Mouse (Mus musculus) spleen, adult 12 weeks (tissue): ENCODE results near the gene Plcl1.

ENCODE experiments used
- DNase-seq: peaks from one replicate; pipeline ENCODE4 v3.0.0; 2022; ENCODE audit warnings: low spot score

Gene Plcl1

DNA sequence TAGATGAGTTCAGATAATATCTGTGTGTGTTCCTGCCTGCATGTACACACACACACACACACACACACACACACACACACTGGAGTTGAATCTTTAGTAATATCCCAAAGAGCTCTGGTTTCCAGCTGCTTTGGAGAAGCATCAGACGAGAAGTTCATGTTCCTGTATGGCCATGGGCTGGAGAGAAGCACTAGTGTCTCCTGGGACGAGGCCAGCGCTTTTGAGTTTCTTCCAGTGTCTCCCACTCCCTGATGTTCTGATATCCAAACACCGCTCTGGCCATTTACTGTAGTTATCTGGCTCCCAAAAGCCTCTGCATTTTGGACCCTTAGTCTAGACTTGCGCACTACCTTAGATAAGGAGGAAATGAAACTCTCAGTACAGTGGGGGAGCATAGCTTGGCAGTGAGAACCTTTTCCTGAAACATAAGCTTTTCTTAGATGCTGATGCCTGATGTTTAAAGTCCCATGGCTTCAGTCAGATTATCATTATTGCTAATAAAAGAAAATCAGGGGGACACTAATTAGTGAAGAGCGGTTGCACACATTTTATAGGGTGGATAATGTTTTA, 207.1 kb downstream of the Plcl1 start:
- no peak for DNase-seq

DNA sequence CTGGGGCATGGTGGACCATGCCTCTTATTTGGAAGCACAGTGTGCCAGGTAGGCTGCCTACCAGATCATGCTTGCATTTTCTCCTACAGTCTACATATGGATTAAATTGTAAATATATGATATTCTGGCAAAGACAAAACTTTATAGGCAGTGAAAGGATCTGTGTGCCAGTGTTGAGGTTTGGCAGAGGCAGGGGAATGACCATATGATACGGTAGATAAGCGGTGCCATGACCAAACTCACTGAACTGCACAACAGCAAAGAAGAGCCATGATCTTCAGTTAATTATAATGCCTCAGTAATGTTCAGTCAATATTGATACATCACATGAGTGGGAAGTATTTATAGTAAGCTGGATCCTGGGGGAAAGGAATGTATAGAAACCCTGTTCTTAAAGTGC, 212.1 kb downstream of the Plcl1 start:
- DNase-seq: no peak

DNA sequence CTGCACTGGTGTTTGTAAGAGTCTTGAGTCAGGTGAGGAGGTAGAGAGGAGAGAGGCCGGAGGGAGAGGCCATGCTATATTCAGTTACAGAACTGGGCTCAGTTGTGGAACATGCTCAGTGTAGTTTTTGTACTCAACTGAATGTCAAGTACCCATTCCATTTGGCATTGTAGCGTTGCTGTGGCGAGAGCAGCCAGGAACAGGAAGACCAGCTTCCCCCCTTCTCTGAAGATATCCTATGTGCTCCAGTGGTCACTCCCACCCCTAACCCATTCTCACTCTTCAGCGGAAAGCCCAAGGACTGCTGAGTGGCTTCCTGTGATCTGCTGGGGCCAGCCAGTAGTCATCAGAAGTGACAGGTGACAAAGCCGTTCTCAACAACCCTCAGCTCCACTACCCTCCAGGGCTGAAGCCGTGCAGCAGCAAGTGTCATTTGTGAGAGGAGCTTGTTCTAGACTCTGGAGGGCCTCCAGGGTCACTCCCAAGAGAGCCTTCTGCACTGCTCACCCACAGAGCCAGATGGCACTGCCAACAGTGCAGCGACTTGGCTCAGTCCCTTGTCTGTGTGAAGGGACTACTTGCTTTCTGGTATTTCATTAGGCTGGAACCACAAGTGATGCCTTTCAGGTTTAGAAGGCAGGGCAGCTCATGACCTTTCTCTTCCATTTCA, 213.0 kb downstream of the Plcl1 start:
- DNase-seq: no peak

DNA sequence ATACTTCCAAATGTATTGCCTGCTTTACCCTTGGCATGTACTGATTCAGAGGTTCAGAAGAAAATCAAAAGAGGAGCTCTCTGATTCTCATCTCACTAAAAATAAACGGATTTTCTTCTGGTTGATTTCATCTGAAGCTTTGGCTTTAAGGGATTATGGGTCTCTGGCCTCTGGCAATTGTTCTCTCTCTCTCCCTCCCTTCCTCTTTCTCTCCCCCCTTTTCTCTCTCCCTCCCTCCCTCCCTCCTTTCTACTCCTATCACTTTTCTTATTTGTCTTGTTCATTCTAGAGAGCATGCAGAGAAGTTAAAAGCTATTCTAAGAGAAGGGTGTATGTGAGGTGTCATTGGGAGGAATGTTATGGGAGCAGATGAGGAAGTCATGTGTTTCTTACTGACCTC, 225.8 kb downstream of the Plcl1 start:
- no peak for DNase-seq

DNA sequence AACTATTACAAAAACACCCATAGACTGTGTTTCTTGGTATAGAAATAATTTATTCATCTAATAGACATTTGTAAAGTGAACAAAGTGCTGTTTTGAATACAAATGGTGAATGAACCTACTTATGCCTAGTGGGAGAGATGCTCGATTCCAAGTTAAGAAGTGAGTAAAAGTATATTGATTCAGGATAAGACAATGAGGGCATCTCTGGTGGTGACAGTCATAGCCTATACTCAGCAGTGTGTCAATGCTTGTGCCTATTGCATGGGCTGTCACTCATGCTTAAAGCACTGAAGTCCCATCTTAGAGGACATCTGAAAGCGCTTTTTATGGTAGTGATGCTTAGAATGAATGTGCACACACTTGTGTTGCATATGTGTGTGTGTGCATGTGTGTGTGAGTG, 226.3 kb downstream of the Plcl1 start:
- DNase-seq: no peak

DNA sequence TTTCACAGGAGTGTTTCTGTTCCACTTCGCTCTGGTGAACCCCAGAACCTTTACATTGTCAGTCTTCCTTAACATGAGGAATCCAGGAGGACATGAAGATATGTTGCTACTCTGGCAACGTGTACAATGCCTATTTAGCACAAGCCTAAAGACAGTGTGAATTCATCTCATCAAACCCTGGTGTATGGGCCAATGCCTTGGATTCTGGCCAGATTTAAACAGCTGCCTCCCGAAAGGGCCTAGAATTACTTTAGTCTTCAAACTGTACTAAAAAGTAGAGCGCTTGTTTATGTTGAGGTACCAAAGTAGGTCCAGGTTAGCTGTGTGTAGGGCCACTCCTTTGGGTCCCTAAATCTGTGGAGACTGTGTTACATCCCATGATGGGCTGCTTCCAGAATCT, 227.6 kb downstream of the Plcl1 start:
- no peak for DNase-seq

DNA sequence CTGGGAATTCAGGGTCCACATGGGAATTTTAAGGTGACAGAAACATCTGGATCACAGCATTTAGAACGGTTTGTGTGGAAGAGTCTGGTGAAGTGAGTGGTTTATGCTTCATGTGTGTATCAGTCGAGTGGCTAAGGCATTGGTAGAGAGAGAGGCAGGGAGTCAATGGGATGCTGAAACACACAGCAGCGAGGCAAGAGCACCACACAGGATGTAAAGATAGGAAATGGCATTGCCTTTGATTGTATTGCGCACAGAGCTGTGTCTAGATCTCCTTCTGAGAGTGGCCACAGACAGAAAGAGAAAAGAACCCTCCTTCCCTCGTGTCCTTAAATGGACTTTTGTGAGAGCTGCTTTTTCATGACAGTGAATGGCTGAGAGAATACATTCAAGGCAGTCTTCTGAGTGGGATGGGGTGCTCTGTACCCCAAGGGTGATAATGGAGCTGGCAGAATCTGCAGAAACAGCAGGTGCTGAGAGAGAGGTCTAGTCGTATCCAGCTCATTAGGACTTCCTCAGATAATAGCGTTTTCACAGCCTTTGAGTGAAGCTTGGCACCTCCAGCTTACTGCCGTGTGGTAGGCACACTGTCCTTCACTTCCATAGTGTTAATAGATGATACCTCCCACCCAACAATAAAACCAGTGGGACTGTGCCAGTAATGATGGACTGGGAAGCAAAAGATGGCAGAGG, 253.9 kb downstream of the Plcl1 start:
- no peak for DNase-seq

DNA sequence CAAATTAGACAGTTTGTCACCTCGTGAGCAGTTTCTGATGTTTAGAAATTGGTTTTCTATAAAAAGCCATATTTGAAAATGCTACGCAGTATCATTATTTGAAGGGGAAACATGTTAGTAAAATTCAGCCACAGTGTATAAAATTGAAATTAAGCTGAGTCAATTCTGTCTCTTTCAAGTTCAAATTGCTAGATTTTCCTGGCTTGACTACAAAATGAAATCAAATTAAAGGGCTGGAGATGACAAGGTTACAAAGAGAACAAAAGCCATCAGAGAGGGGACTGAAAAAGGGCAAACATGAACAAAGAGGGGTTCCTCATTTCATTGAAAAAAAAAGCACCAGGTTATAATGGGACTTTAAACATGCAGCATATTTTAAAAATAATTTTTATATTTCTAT, 255.7 kb downstream of the Plcl1 start:
- DNase-seq: no peak

DNA sequence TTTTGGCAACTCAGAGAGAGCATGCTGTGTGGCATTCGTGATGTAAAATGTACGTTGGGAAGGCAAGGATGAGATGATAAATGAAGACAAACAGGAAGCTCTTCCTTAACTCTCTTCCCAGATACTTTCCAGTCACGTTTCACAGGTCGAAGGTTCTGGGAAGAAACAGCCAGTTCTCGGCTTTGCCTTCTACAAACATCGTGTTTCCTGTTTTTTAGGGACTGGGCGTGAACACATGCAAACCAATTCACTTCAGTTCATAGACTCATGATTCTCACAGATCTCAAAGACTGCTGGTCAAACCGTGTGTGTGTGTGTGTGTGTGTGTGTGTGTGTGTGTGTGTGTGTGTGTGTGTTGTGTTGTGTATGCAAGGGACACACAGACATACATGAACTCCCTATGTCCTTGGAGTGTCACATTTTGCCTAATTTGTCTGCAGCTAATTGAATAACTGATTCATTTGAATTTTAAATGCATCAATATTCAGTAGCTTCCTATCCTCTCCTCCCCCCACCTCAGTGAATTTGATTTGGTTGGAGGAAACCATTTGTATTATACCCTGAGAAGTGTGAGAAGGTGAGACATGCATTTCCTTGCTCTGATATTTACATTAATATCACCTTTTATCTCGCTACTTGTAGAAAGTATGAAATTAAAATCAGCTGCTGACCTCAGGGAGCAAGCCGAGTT, 259.6 kb downstream of the Plcl1 start:
- DNase-seq: no peak

DNA sequence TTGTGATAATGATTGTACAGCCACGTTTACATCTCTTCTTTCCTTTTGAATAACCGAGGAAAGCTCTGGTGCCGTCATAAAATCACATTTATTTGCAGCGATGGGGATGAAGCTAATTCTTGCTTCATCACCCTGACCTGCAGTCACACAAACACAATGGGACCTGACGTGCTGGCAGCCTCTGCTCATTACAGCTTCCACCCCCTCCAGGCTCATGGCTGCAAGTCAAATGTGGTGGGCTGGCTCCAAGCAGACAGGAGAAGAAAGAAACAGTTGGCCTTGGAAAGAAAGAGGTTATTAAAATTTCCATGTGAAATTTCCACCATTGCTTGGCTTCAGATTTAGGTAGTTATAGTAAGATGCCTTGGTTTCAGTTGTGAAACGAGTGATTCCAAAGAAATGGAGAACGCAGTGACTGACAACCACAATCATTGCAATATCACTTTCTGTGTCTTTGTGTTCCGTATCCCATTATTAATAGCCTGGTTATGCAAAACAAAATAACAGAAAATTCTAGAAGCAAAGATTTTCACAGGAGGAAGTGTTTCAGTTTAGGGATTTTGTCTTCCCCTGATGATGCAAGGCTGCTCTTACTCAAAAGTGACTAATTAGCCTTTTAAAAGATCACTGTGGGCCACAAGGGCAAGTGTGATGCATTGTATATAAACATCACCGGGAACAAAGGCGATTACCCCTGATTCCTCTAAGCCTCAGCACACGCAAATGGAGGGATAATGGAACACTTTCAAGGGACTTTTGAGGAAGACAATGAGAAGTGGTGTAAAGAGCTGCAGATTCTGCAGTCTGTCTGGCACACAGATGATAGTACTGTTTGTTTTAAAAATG, 260.3 kb downstream of the Plcl1 start:
- no peak for DNase-seq

DNA sequence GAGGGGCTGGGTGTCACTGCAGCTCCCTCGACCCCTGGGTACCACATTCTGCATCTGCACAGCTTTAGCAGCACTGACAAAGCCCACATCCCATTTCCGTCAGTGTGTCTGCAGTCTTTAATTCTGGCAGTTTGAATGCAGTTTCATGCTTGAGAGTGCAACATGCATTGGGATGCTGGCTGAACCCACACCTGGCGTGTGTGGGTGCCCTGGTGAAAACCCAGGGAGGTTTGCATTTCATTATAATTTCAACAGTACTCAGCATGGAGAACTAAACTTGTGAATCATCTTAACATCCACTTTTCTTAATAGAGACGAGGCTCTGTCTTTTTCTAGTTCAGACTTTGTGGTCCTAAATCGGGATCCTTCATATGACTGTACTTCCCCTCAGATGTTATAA, 261.1 kb downstream of the Plcl1 start:
- DNase-seq: no peak

DNA sequence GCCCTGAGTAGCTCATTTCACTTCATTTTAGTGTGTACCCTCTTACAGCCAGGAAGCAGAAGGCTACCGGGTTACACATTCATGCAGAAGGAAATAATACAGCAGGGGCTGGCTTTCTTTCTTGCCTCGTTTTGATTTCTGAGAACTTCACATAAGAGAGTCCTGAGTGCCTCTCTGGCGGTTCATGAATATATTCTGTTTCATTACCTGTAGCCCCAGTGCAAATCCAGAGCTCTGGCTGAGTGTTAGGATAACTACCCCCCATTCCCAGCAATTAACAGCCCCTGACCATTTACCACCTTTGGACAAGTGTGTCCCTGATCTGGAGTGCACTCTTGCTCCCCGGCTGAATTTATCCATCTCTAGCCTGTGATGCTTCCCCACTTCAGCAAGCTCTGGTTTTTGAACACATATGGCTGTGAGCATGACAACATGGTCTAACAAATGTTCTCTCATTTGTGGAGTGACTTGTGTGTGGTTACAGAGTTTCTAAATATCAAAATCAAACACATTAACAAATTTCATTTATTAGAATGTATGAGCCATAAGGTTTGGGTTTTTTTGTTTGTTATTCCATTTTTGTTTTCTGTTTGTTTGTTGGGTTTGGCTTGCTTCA, 263.0 kb downstream of the Plcl1 start:
- DNase-seq: no peak

DNA sequence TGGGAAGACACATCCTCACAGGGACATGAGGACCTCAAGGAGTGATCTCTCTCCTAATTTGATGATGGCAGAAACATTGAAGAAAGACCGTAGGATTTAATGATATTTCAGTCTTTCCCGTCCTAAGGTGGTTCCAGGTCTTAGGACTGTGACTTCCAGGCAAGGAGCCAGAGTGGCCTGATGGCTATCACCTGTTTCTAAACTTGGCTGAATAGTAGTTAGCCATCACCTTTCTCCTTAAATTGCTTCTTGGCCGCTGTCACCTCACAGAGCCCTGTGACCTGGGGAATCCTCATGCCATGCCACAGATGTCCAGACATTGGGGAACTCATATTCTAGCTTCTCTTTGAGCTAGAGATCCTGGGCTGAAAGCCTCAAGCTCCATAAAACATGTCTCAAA, 277.0 kb downstream of the Plcl1 start:
- no peak for DNase-seq

DNA sequence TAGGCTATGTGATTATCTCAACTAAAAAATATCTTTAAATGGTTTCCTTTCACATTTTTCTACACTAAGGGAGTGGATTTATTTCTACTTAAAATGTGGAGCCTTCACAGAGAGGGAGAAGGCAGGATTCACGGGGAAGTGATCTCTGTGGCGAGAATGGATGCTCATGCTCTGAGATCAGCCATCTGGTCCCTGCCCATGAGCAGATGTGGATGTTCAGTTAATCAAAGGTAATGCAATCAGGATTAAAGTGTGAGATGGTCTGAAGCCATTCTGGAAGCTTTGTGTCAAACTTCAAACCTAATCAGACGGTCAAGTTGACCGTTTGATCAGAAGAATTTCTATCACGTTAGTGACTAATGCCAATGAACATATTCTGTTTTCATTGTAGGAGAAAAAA, 280.5 kb downstream of the Plcl1 start:
- no peak for DNase-seq

DNA sequence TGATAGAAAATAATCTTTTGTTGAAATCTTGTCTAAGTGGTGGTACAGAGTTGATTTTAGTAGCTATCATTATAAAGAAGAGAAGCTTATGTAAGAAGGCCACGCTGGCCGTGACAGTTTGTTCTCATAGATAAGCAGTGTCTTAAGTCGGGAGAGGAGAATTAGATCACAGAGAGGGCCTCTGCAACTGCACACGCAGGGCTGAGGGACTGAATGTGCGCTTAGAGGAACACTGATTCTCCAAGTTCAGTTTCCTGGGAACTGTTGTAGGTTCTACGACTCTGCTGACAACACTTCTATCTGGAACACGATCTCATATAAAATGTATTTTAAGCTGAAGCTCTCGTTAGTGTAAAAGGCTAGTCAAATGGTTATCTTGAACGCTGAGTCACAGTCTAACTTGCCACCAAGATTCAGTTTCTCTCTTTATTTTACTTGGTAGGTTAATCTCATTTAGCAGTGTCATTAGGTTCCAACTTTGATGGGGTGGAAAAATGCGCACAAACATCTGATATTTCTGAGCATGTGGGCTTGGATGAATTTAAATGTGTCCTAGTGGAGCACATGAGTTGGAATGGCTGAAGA, 288.0 kb downstream of the Plcl1 start:
- DNase-seq: no peak

DNA sequence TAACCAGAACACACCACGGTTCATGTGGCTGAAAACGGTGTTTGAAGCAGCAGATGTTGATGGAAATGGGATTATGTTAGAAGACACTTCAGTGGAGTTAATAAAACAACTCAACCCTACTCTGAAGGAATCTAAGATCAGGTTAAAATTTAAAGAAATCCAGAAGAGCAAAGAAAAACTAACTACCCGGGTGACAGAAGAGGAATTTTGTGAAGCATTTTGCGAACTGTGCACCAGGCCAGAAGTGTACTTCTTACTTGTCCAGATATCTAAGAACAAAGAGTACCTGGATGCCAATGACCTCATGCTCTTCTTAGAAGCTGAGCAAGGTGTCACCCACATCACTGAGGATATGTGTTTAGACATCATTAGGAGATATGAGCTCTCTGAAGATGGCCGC, 290.5 kb downstream of the Plcl1 start:
- DNase-seq: no peak

DNA sequence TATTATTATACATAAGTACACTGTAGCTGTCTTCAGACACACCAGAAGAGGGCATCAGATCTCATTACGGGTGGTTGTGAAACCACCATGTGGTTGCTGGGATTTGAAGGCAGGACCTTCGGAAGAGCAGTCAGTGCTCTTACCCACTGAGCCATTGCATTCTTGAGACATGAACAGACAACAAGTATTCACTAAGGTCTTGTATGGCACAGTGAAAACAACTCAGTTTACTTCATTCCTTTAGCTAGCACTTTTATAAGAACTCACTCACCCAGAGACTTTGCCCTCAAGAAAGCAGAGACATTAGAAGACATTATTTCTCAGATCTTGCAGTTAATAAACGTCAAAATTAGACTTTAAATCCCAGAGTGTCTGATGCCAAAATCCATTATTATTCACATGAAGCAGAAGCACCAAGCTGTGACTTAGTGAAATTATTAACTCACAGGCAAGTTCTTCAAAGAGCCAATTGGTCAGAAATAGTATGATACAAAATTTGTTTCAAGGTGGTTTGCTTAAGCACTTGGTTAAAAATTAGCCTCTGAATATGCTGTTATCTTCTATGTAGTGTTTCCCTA, 293.8 kb downstream of the Plcl1 start:
- no peak for DNase-seq

DNA sequence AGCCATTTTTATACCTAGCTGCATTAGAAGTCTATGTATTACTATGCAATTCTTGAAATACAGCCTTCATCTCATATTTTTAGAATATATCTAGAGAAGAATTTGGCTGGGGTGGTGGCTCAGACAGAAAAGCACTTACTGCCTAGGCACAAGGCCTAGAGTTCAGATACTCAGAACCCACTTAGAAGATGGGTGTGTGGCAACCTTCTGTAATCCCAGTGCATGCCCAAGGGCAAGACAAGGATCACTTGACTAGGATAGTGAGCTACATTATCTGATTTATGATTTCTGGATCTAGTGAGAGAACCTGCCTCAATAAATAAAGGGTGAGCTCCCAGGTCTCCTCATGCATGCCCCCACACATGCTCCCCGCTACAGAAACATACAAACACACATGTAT, 294.3 kb downstream of the Plcl1 start:
- DNase-seq: no peak

DNA sequence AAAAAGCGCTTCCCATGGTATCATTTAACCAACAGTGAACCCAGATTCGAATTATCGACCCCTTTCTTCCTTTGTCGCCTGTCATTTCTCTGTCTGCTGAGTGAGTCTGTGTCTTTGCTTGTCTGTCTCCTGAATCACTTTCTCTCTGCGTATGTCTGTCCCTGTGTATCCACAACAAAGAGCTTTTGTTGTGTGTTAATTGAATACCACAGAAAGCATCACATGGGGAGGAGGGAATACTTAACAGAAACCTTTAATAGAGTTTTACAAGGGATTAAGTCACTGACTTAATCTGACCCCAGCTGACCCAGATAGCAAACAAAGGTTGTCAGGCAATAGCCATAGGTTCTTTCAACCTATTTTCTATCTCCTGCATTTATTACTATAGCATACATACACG, 295.0 kb downstream of the Plcl1 start:
- DNase-seq: no peak

DNA sequence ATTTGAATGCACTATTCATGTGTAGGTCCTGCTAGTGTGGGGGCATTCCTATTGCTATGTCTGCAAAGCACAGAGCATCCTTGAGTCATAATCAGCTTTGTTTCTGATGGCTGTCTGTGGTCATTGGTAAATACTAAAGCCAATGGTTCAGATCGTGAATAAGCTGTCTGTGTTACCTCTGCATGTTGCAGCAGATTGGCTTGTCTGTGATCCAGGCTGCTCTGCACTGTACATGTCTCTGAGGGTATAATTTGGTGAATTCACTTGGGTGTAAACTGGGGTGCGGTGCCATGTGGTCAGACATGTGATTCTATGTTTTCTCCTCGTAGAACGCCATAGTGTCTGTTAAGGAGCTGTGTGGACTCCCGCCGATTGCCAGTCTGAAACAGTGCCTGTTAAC, 295.9 kb downstream of the Plcl1 start:
- DNase-seq: no peak

DNA sequence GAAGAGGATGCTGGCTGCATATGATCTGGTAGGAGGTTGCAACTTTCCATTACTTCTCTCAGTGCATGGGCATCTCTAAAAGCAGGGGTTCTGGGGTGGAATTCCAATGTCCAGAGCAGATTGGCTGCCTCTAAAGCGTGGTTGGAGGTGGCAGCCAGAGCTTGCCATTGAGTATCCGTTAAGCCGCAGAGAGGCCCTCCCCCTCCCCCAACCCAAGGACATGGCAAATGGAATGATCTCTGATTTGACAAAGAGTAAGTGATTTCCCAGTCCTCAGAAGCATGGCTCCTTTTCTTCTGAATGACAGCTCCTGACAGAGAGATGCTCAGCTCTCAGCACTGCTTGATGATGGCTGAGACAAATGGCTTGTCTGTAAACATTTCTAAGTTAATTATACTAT, 296.4 kb downstream of the Plcl1 start:
- DNase-seq: no peak
